Mouse (Mus musculus): ENCODE measurements around the gene P2rx1. TPM values are rescaled to one million over a fixed set of nuclear protein-coding genes. Genes with fewer than 3 reads are reported as not detected.

Gene P2rx1
- polyA plus RNA-seq, 1 experiment, result 5.8 TPM

GRCm38 (mm10) chr11:73007698-73008481 is 9.0 kb downstream of the P2rx1 start:
- no peak for TF ChIP-seq GATA1 (IDR thresholded peaks at IDR 0.05; ENCODE audit: low read length)

- no peak for TF ChIP-seq GATA1 (IDR thresholded peaks at IDR 0.05; ENCODE audit: low read length)
Observed at GRCm38 (mm10) chr11:73008826-73009225, 9.9 kb downstream of the P2rx1 start.

GRCm38 (mm10) chr11:73009531-73010274 is 10.8 kb downstream of the P2rx1 start:
- no peak for TF ChIP-seq GATA1 (IDR thresholded peaks at IDR 0.05; ENCODE audit: low read length)

GRCm38 (mm10) chr11:73013981-73014380 is 15.1 kb downstream of the P2rx1 start:
- TF ChIP-seq GATA1 (IDR thresholded peaks at IDR 0.05; ENCODE audit: low read length), result no peak

GRCm38 (mm10) chr11:73014831-73015344 is 16.0 kb downstream of the P2rx1 start:
- no peak for TF ChIP-seq GATA1 (IDR thresholded peaks at IDR 0.05; ENCODE audit: low read length)

GRCm38 (mm10) chr11:73015391-73016102 is 16.6 kb downstream of the P2rx1 start:
- TF ChIP-seq GATA1 (IDR thresholded peaks at IDR 0.05; ENCODE audit: low read length), result no peak

- TF ChIP-seq GATA1 (IDR thresholded peaks at IDR 0.05; ENCODE audit: low read length), result no peak
Observed at GRCm38 (mm10) chr11:73016103-73016420, 17.2 kb downstream of the P2rx1 start.

- no peak for TF ChIP-seq GATA1 (IDR thresholded peaks at IDR 0.05; ENCODE audit: low read length)
Observed at GRCm38 (mm10) chr11:73018471-73019146, 19.7 kb downstream of the P2rx1 start, which contains the start of gene Camkk1. TSS of gene Camkk1 (plus strand) at chr11:73019008.

GRCm38 (mm10) chr11:73019147-73019795 is 20.4 kb downstream of the P2rx1 start:
- no peak for TF ChIP-seq GATA1 (IDR thresholded peaks at IDR 0.05; ENCODE audit: low read length)

- TF ChIP-seq GATA1 (IDR thresholded peaks at IDR 0.05; ENCODE audit: low read length), result no peak
Observed at GRCm38 (mm10) chr11:73020953-73021800, 22.3 kb downstream of the P2rx1 start.

- TF ChIP-seq GATA1 (IDR thresholded peaks at IDR 0.05; ENCODE audit: low read length), result no peak
Observed at GRCm38 (mm10) chr11:73023099-73023498, 24.2 kb downstream of the P2rx1 start.

- no peak for TF ChIP-seq GATA1 (IDR thresholded peaks at IDR 0.05; ENCODE audit: low read length)
Observed at GRCm38 (mm10) chr11:73023827-73024226, 24.9 kb downstream of the P2rx1 start.

- no peak for TF ChIP-seq GATA1 (IDR thresholded peaks at IDR 0.05; ENCODE audit: low read length)
Observed at GRCm38 (mm10) chr11:73024236-73024904, 25.5 kb downstream of the P2rx1 start.

All from G1E-ER4 (cell line).